Mouse (Mus musculus) thymus, postnatal 14 days (tissue): Measurements from ENCODE around the gene Cracr2a.
A peak's percentile ranks its signal among the peaks of the same experiment; 100 is the strongest.
"Not testable (repeated sequence)": the region's sequence is repeated elsewhere in the genome, so short reads cannot be mapped to it uniquely, and the experiment has no call there.

Source experiments
- DNase-seq: peaks from one replicate; pipeline ENCODE4 v3.0.0; 2021

Gene Cracr2a

GRCm38 (mm10) chr6:127561231-127562020 is at the start of gene Cracr2a:
TSS of gene Cracr2a (plus strand) at chr6:127561338.
- DNase-seq = peak; percentile 93

GRCm38 (mm10) chr6:127513776-127514175 is 47.4 kb upstream of the Cracr2a start:
- not testable (repeated sequence) for DNase-seq

- DNase-seq = no peak
Observed at GRCm38 (mm10) chr6:127521176-127521575, 40.0 kb upstream of the Cracr2a start.

GRCm38 (mm10) chr6:127522326-127522725 is 38.8 kb upstream of the Cracr2a start:
- DNase-seq = no peak

- DNase-seq = peak; percentile 80
Observed at GRCm38 (mm10) chr6:127524442-127524841, 36.7 kb upstream of the Cracr2a start.

GRCm38 (mm10) chr6:127528625-127529024 is 32.5 kb upstream of the Cracr2a start:
- DNase-seq = no peak

- DNase-seq = no peak
Observed at GRCm38 (mm10) chr6:127529451-127529850, 31.7 kb upstream of the Cracr2a start.

- DNase-seq = no peak
Observed at GRCm38 (mm10) chr6:127530206-127530605, 30.9 kb upstream of the Cracr2a start.

GRCm38 (mm10) chr6:127531412-127532205 is 29.5 kb upstream of the Cracr2a start:
- no peak for DNase-seq

GRCm38 (mm10) chr6:127532304-127532703 is 28.8 kb upstream of the Cracr2a start:
- no peak for DNase-seq

GRCm38 (mm10) chr6:127533766-127534165 is 27.4 kb upstream of the Cracr2a start:
- no peak for DNase-seq

GRCm38 (mm10) chr6:127537035-127537434 is 24.1 kb upstream of the Cracr2a start:
- no peak for DNase-seq

- no peak for DNase-seq
Observed at GRCm38 (mm10) chr6:127538118-127538517, 23.0 kb upstream of the Cracr2a start.

GRCm38 (mm10) chr6:127539226-127539625 is 21.9 kb upstream of the Cracr2a start:
- DNase-seq = no peak

GRCm38 (mm10) chr6:127539659-127540058 is 21.5 kb upstream of the Cracr2a start:
- DNase-seq = no peak

- no peak for DNase-seq
Observed at GRCm38 (mm10) chr6:127540517-127540916, 20.6 kb upstream of the Cracr2a start.

- DNase-seq = peak; percentile 70
Observed at GRCm38 (mm10) chr6:127541617-127542374, 19.3 kb upstream of the Cracr2a start.

GRCm38 (mm10) chr6:127546676-127547075 is 14.5 kb upstream of the Cracr2a start:
- DNase-seq = no peak

GRCm38 (mm10) chr6:127552940-127553339 is 8.2 kb upstream of the Cracr2a start:
- DNase-seq = no peak

GRCm38 (mm10) chr6:127555553-127555952 is 5.6 kb upstream of the Cracr2a start:
- DNase-seq = no peak

- no peak for DNase-seq
Observed at GRCm38 (mm10) chr6:127560872-127561230, 287 bp upstream of the Cracr2a start.

GRCm38 (mm10) chr6:127563511-127563910 is 2.4 kb downstream of the Cracr2a start:
- DNase-seq = no peak
